Mouse (Mus musculus) fat pad, adult 2 months (tissue): ENCODE results near the gene Rab31.

Experiments used
- DNase-seq: peaks from one replicate; pipeline ENCODE4 v3.0.0-alpha.2; 2011; ENCODE audit warnings: low read depth, low spot score; ENCODE audit errors: extremely low read depth

Rab31 gene

GRCm38 (mm10) chr17:65667792-65668191, 104.8 kb downstream of the Rab31 start:
- DNase-seq, result no peak

- no peak for DNase-seq
Observed at GRCm38 (mm10) chr17:65666388-65667161, 106.0 kb downstream of the Rab31 start.

- DNase-seq, result no peak
Observed at GRCm38 (mm10) chr17:65665786-65666387, 106.7 kb downstream of the Rab31 start.

GRCm38 (mm10) chr17:65663329-65664078, 109.0 kb downstream of the Rab31 start:
- DNase-seq, result no peak

GRCm38 (mm10) chr17:65662662-65663061, 109.9 kb downstream of the Rab31 start:
- no peak for DNase-seq

- no peak for DNase-seq
Observed at GRCm38 (mm10) chr17:65658416-65658815, 114.1 kb downstream of the Rab31 start.

GRCm38 (mm10) chr17:65657958-65658357, 114.6 kb downstream of the Rab31 start:
- no peak for DNase-seq

GRCm38 (mm10) chr17:65656731-65657130, 115.8 kb downstream of the Rab31 start:
- DNase-seq, result no peak

- DNase-seq, result no peak
Observed at GRCm38 (mm10) chr17:65656076-65656475, 116.5 kb downstream of the Rab31 start.

GRCm38 (mm10) chr17:65655608-65656007, 116.9 kb downstream of the Rab31 start:
- no peak for DNase-seq

- DNase-seq, result no peak
Observed at GRCm38 (mm10) chr17:65650598-65650997, 122.0 kb downstream of the Rab31 start.

- no peak for DNase-seq
Observed at GRCm38 (mm10) chr17:65649175-65649493, 123.4 kb downstream of the Rab31 start.

- no peak for DNase-seq
Observed at GRCm38 (mm10) chr17:65648371-65649174, 124.0 kb downstream of the Rab31 start.

GRCm38 (mm10) chr17:65647961-65648360, 124.6 kb downstream of the Rab31 start:
- DNase-seq, result no peak

- DNase-seq, result no peak
Observed at GRCm38 (mm10) chr17:65647226-65647625, 125.3 kb downstream of the Rab31 start.

- no peak for DNase-seq
Observed at GRCm38 (mm10) chr17:65643579-65643978, 129.0 kb downstream of the Rab31 start.

- DNase-seq, result no peak
Observed at GRCm38 (mm10) chr17:65643051-65643521, 129.5 kb downstream of the Rab31 start.

GRCm38 (mm10) chr17:65642578-65642991, 130.0 kb downstream of the Rab31 start:
- DNase-seq, result no peak

- no peak for DNase-seq
Observed at GRCm38 (mm10) chr17:65641734-65642218, 130.8 kb downstream of the Rab31 start, which contains the start of gene Txndc2. Gene Txndc2 (minus strand): TSS chr17:65642168.

GRCm38 (mm10) chr17:65639144-65639543, 133.4 kb downstream of the Rab31 start:
- DNase-seq, result no peak
